Mouse (Mus musculus) liver, postnatal 0 days (tissue): ENCODE measurements around the gene Apeh.

Source experiments
- CTCF ChIP-seq: sonication (generic); IDR thresholded peaks from 2 replicates; pipeline ENCODE4 v1.5.1; 2016; ENCODE audit warnings: antibody characterized with exemption, low read depth
- EP300 ChIP-seq: IDR thresholded peaks from 2 replicates; pipeline ENCODE4 v1.6.1; 2016; ENCODE audit warnings: antibody characterized with exemption, low read depth, mild to moderate bottlenecking

DNA sequence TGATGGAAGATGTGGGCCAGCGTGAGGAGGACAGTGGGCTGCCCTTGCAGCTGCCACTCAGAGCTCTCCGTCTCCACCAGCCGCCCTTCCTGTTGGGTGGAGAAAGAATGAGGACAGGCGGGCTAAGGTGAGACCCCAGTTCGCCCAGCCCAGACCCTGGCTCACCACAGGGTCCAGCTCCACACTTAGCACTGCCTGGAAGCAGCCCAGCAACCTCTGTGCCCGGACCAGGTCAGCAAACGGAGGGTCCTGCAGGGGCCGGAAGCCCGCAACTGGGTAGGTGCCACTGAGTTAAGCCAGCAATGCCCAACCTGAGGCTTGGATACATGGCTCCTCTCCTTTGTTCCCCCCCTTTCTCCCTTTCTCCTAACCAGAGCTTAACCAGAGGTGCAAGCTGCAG is 25.4 kb downstream of the Apeh start:
- no peak for TF ChIP-seq CTCF
- TF ChIP-seq EP300 = no peak
